Mouse (Mus musculus): Measurements from ENCODE around the gene Rfc2.

DNA sequence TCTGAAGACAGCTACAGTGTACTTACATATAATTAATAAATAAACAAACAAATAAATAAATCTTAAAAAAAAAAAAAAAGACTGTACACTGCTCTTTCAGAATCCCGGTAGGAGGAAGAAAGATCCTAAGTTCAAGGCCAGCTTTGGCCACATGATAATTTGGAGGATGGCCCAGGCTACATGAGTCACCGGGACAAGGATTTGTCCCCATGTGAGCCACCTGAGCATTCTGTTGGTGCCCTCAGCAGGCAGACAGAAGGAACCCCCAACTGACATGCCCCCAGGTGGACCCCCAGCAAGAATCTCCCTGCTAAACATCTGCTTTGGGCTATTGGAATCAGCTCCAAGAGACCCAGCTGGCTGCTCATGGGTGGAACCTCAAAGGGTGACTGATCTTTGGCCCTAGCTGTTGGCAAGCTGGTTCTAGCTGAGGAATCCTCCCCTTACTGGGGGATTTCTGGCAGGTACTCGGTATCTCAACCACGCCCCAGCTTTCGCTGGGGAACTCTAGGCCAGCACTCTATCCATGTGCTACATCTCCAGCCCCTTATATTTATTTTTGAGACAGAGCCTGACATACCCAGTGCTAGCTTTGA lies 27.1 kb upstream of the Rfc2 start:
- no peak for TF ChIP-seq EP300 (IDR thresholded peaks at IDR 0.05; ENCODE audit: low read depth)
- no peak for TF ChIP-seq CTCF (IDR thresholded peaks at IDR 0.05; ENCODE audit: low read depth)

Measured in liver, embryonic 14.5 days (tissue).